Mouse (Mus musculus): ENCODE data around the gene Tacc2.

- TF ChIP-seq CTCF (IDR thresholded peaks at IDR 0.05; ENCODE audit: low read depth) (no peak), EP300 (IDR thresholded peaks at IDR 0.05; ENCODE audit: low read depth) (no peak)
Measured at GRCm38 (mm10) chr7:130645332-130645993, 68.2 kb downstream of the Tacc2 start.
